Mouse (Mus musculus): Measurements from ENCODE around the gene Tmem145. TPM values are rescaled to one million over a fixed set of nuclear protein-coding genes. Genes with fewer than 3 reads are reported as not detected.
"Not testable (repeated sequence)": the region's sequence is repeated elsewhere in the genome, so short reads cannot be mapped to it uniquely, and the experiment has no call there.

Gene Tmem145
- total RNA-seq (2021) (1 to 10 TPM; 1.9 to 2.2 TPM), polyA plus RNA-seq (2012; rRNA removed) (8.3 and 9.3 TPM in 2 replicates)
- long read RNA-seq, partial matches to known transcripts = 1 of 2 reads
- long read RNA-seq, other reads (novel, unspliced or antisense) = 0 of 2 reads

GRCm38 (mm10) chr7:25305956-25306613 lies at the start of gene Tmem145:
Tmem145 (plus strand) TSS chr7:25306106.
- DNase-seq = peak; percentile 56

GRCm38 (mm10) chr7:25261896-25262295 lies 44.0 kb upstream of the Tmem145 start:
- no peak for DNase-seq

- no peak for DNase-seq
Observed at GRCm38 (mm10) chr7:25263968-25264870, 41.7 kb upstream of the Tmem145 start.

GRCm38 (mm10) chr7:25265743-25266142 lies 40.2 kb upstream of the Tmem145 start:
- DNase-seq = not testable (repeated sequence)

- no peak for DNase-seq
Observed at GRCm38 (mm10) chr7:25266180-25266962, 39.5 kb upstream of the Tmem145 start.

- peak; percentile 100 for DNase-seq
Observed at GRCm38 (mm10) chr7:25267301-25267750, 38.6 kb upstream of the Tmem145 start, which contains the start of gene Cic. Cic (plus strand) TSS chr7:25267704.

GRCm38 (mm10) chr7:25267751-25268463 lies 38.0 kb upstream of the Tmem145 start:
- DNase-seq = peak; percentile 99

- no peak for DNase-seq
Observed at GRCm38 (mm10) chr7:25268588-25268987, 37.3 kb upstream of the Tmem145 start.

- DNase-seq = peak; percentile 26
Observed at GRCm38 (mm10) chr7:25269029-25269428, 36.9 kb upstream of the Tmem145 start.

- DNase-seq = peak; percentile 10
Observed at GRCm38 (mm10) chr7:25269545-25270271, 36.2 kb upstream of the Tmem145 start.

GRCm38 (mm10) chr7:25270652-25271633 lies 35.0 kb upstream of the Tmem145 start:
- peak; percentile 8 for DNase-seq

GRCm38 (mm10) chr7:25271651-25272444 lies 34.1 kb upstream of the Tmem145 start:
- DNase-seq = no peak

GRCm38 (mm10) chr7:25272445-25273258 lies 33.3 kb upstream of the Tmem145 start:
- DNase-seq = no peak

GRCm38 (mm10) chr7:25273259-25274241 lies 32.4 kb upstream of the Tmem145 start:
- DNase-seq = no peak

- DNase-seq = no peak
Observed at GRCm38 (mm10) chr7:25274571-25274970, 31.3 kb upstream of the Tmem145 start.

GRCm38 (mm10) chr7:25274996-25275395 lies 30.9 kb upstream of the Tmem145 start:
- no peak for DNase-seq
